Mouse (Mus musculus) E14TG2a.4 (cell line): ENCODE measurements at regions not wholly inside any gene's neighbourhood (a gene's known extent, or its start where the extent isn't known, plus 50 kb on each side); places are given as distances from the start of the nearest gene placed in this dataset.

Experiments used
- CTCF ChIP-seq: conservative IDR thresholded peaks from 2 replicates; pipeline ENCODE4 v1.5.1; 2014; ENCODE audit warnings: low read length
- NANOG ChIP-seq: IDR thresholded peaks from 2 replicates; pipeline ENCODE4 v1.6.1; 2014; ENCODE audit warnings: borderline replicate concordance, low read length, mixed read lengths

- TF ChIP-seq CTCF (no peak), NANOG (no peak)
These were observed 150.8 kb upstream of the Itga1 start for GRCm38 (mm10) chr13:115252541-115252940.
